Mouse (Mus musculus) intestine, postnatal 0 days (tissue): ENCODE measurements at regions not wholly inside any gene's neighbourhood (a gene's known extent, or its start where the extent isn't known, plus 50 kb on each side); places are given as distances from the start of the nearest gene placed in this dataset.

Source experiments
- ATAC-seq: fragments of 200-750 bp; cut with Nextera tagmentation; 2 replicates; pipeline ENCODE4 v1.8.0; 2017; ENCODE audit warnings: mild to moderate bottlenecking, moderate TSS enrichment, moderate library complexity
- H3K27ac ChIP-seq: fragments of 300-500 bp; sonication (generic); 2 replicates; pipeline ENCODE4 v1.5.1; 2014; ENCODE audit warnings: mild to moderate bottlenecking, low read depth, low read length, moderate library complexity
- H3K27me3 ChIP-seq: fragments of 300-500 bp; sonication (generic); replicated peaks from 2 replicates; pipeline ENCODE4 v1.6.1; 2014; ENCODE audit warnings: low read length, mixed read lengths; ENCODE audit not compliant: control insufficient read depth, insufficient read depth
- H3K36me3 ChIP-seq: fragments of 300-500 bp; sonication (generic); 2 replicates; pipeline ENCODE4 v1.6.1; 2014; ENCODE audit warnings: mild to moderate bottlenecking, moderate library complexity; ENCODE audit not compliant: control insufficient read depth, insufficient read depth
- H3K4me1 ChIP-seq: fragments of 300-500 bp; sonication (generic); replicated peaks from 2 replicates; pipeline ENCODE4 v1.6.1; 2014; ENCODE audit warnings: antibody characterized with exemption, low read length, mixed read lengths; ENCODE audit not compliant: control insufficient read depth, insufficient read depth
- H3K4me2 ChIP-seq: fragments of 300-500 bp; sonication (generic); replicated peaks from 2 replicates; pipeline ENCODE4 v1.6.1; 2014; ENCODE audit warnings: low read depth, mild to moderate bottlenecking, moderate library complexity
- H3K4me3 ChIP-seq: fragments of 300-500 bp; sonication (generic); 2 replicates; pipeline ENCODE4 v1.5.1; 2014; ENCODE audit warnings: low read depth, low read length
- H3K9ac ChIP-seq: fragments of 300-500 bp; sonication (generic); 2 replicates; pipeline ENCODE4 v1.6.1; 2014; ENCODE audit warnings: mild to moderate bottlenecking, low read depth, low read length
- H3K9me3 ChIP-seq: fragments of 300-500 bp; sonication (generic); 2 replicates; pipeline ENCODE4 v1.6.1; 2016; ENCODE audit warnings: mixed run types; ENCODE audit not compliant: control insufficient read depth
- CTCF ChIP-seq: sonication (generic); IDR thresholded peaks from 2 replicates; pipeline ENCODE4 v1.5.1; 2016; ENCODE audit warnings: low read depth, mild to moderate bottlenecking, control low read depth, antibody characterized with exemption, moderate library complexity
- WGBS: fragments of 180-500 bp; shearing (Covaris S2); extraction: QIAGEN DNeasy Blood & Tissue Kit; methylation state at CpG from one replicate; pipeline ENCODE4 v1.1.7; 2014; 5-methylcytosine and 5-hydroxymethylcytosine counted together

DNA sequence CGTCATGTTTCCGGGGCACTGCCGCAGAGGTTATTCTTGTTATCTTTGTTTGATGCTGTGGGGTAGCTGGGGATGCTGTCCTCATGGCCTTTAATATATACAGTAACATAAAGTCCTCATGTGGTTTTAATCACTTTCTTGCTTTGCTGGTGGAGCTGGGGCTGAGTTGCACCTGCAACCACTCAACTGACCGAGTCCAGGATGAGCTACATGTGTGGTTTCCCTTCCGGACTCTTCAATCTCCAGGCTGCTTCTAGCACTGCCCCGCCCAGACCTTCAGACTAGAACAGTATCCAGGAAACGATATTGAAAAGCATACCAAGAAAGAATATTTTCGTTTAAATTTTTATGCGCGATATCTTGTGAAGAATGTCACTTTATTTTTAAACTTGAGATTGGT lies 129.1 kb upstream of the Thumpd2 start:
- TF ChIP-seq CTCF = no peak
- ATAC-seq = no peak
- no peaks in the 10 kb centered on the region for H3K36me3 ChIP-seq

DNA sequence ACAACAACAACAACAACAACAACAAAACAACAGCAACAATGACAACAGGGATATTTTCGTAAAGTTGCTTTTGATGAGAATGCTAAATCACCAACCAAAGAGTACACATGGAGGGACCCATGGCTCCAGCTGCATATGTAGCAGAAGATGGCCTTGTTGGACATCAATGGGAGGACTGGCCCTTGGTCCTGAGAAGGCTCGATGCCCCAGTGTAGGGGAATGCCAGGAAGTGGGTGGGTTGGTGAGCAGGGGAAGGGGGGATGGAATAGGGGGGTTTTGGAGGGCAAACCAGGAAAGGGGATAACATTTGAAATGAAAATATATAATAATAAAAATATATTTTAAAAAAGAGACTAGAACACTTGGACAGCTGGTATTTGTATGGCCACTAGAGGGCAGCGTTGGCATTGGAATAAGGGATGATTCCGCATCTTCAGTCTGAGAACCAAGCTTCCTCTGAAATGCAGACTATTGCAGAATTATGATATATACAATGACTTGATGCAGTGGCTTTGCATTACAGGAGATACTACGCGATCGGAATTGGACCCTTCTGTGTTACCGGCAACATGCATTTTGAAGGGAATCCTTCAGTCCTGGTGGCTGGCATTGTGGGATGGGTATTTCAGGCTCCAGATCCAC lies 128.5 kb upstream of the Thumpd2 start:
- peak; percentile 73 for TF ChIP-seq CTCF
- no peak overlapping the region for H3K4me3 ChIP-seq

More for the DNA sequence above, 129.1 kb upstream of the Thumpd2 start:
- H3K9me3 ChIP-seq = no peaks in the 10 kb centered on the region
- no peak overlapping the region for H3K4me2 ChIP-seq
- H3K27me3 ChIP-seq = no peaks in the 10 kb centered on the region
- WGBS = 81% methylated on average over 10 of the region's 10 CpGs
- H3K27ac ChIP-seq = no peak overlapping the region
- no peak overlapping the region for H3K4me3 ChIP-seq
- no peaks in the 10 kb centered on the region for H3K4me1 ChIP-seq
- H3K9ac ChIP-seq = no peak overlapping the region

DNA sequence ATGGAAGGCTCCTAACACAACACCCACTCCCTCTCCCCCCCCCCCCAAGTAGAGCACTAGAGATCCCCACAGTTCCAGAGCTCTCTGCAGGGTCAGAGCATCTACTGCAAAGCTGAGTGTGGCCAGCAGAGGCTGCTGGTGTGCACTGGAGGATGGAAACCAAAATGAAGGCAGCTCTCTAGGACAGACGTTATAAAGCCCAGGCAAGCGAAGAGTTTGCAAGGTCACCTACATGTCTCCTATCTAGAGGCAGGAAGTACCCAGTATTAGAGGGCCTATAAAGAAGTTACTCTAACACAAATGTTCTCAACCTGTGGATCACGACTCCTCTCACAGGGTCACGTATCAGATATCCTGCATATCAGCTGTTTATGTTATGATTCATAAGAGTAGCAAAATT lies 125.1 kb upstream of the Thumpd2 start:
- peak; percentile 78 for TF ChIP-seq CTCF
- Histone ChIP-seq H3K9ac (no peak overlapping the region), H3K27ac (no peak overlapping the region), H3K36me3 (no peaks in the 10 kb centered on the region), H3K27me3 (no peaks in the 10 kb centered on the region), H3K9me3 (no peaks in the 10 kb centered on the region), H3K4me3 (no peak overlapping the region), H3K4me1 (no peaks in the 10 kb centered on the region), H3K4me2 (no peak overlapping the region)
- no peak for ATAC-seq
- 44% methylated on average over 4 of the region's 4 CpGs for WGBS

More for the DNA sequence above, 128.5 kb upstream of the Thumpd2 start:
- no peak for ATAC-seq
- no peak overlapping the region for H3K4me2 ChIP-seq
- no peaks in the 10 kb centered on the region for H3K9me3 ChIP-seq
- no peaks in the 10 kb centered on the region for H3K36me3 ChIP-seq
- H3K27ac ChIP-seq = no peak overlapping the region
- no peak overlapping the region for H3K9ac ChIP-seq
- H3K4me1 ChIP-seq = no peaks in the 10 kb centered on the region
- WGBS = 36% methylated on average over 8 of the region's 8 CpGs
- no peaks in the 10 kb centered on the region for H3K27me3 ChIP-seq

DNA sequence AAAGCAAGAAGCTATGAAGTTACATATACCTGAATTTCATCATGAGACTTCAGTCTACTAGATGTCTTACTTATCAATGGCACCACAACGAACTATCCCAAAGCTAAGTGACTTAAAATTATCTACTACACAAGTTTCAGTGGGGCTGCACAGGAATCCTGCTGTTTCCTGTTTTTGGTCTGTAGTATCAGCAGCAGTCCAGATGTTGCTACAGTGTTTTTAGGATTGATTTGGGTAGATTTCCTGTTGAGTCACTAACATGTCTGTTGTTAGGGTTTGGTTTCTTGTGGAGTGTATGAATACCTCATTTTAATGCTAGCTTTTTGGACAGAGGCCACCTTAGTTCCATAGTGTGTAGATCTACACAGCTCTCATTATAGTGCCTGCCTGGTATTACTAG lies 120.8 kb upstream of the Thumpd2 start:
- 74% methylated on average over 1 of the region's 1 CpGs for WGBS
- TF ChIP-seq CTCF = no peak
- H3K4me3 ChIP-seq = no peak overlapping the region
- no peak overlapping the region for H3K27ac ChIP-seq
- H3K4me1 ChIP-seq = no peaks in the 10 kb centered on the region
- H3K36me3 ChIP-seq = no peaks in the 10 kb centered on the region
- no peak overlapping the region for H3K9ac ChIP-seq
- H3K9me3 ChIP-seq = no peaks in the 10 kb centered on the region
- H3K4me2 ChIP-seq = no peak overlapping the region
- ATAC-seq = no peak
- no peaks in the 10 kb centered on the region for H3K27me3 ChIP-seq

DNA sequence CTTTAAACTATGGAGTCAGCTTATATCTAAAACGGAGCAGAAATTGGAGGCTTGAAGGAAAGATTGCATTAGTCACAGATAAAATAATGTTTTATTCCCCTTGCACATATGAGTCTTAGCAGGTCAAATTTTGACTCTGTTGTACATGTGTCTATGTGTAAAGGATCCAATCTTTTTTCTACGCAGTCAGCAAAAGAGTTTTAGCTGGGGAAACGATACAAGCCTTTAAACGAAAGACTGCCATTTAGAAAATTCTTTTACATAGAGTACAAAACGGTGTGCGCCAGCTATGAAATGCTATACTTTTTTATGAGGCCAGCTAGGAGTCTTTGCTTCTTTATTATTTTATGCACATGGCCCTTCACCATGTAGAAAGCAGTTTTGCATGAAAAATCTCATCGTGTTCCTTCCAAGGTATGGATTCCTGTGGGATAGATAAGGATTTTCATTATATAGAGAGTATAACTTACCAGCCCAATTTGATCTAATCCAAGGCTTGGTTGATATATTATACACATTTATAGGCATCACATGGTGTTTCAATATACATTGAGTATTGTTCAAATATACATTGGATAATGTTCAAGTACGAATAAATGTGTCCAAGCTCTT lies 116.0 kb upstream of the Thumpd2 start:
- H3K27ac ChIP-seq = no peak overlapping the region
- no peaks in the 10 kb centered on the region for H3K4me1 ChIP-seq
- H3K9me3 ChIP-seq = no peaks in the 10 kb centered on the region
- H3K4me3 ChIP-seq = no peak overlapping the region
- H3K4me2 ChIP-seq = no peak overlapping the region
- no peak for TF ChIP-seq CTCF
- no peaks in the 10 kb centered on the region for H3K36me3 ChIP-seq
- ATAC-seq = no peak
- H3K9ac ChIP-seq = no peak overlapping the region
- 87% methylated on average over 8 of the region's 8 CpGs for WGBS
- H3K27me3 ChIP-seq = no peaks in the 10 kb centered on the region

DNA sequence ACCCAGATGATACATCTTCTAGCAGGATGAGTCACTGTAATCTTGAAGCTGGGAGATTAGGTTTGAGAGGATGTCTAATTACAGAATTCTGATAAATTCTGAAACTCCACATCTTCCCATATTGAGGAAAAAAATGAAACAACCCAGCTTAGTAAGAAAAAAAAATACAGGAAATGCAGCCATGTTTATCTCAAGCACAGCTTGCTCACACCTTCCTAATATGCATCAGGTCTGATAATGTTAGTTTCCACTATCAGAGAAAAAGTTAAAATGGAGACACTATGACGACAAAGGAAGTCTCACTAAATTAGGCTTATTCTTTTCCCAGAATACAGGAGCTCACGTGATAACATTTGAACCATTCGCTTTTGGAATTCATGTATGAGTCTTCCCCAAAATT lies 111.4 kb upstream of the Thumpd2 start:
- H3K36me3 ChIP-seq = no peaks in the 10 kb centered on the region
- no peaks in the 10 kb centered on the region for H3K9me3 ChIP-seq
- no peak overlapping the region for H3K27ac ChIP-seq
- no peak for ATAC-seq
- H3K4me3 ChIP-seq = no peak overlapping the region
- H3K4me1 ChIP-seq = no peaks in the 10 kb centered on the region
- H3K9ac ChIP-seq = no peak overlapping the region
- H3K4me2 ChIP-seq = no peak overlapping the region
- 91% methylated on average over 3 of the region's 3 CpGs for WGBS
- TF ChIP-seq CTCF = no peak
- H3K27me3 ChIP-seq = no peaks in the 10 kb centered on the region

DNA sequence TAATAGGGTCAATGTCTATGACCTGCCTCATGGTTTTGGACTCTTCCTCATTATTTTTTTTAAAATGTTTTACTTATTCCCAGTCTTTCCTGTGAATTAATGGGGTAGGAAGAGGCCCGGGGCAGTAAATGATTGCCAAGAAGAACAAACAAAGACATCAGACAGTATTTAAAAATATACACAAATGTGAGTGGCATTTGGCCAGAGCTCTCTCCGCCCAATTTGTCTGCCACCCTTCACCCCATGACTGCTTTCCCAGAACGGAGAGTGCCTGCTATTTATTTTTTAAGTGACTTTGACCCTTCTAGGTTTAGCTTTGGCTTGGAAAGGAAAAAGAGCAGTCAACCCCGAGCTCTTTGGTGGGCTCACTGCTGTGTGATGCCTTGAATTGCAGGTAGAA lies 111.0 kb upstream of the Thumpd2 start:
- no peak for TF ChIP-seq CTCF
- Histone ChIP-seq H3K4me2 (no peak overlapping the region), H3K4me1 (no peaks in the 10 kb centered on the region), H3K9ac (no peak overlapping the region), H3K4me3 (no peak overlapping the region), H3K27ac (no peak overlapping the region), H3K36me3 (no peaks in the 10 kb centered on the region), H3K9me3 (no peaks in the 10 kb centered on the region), H3K27me3 (no peaks in the 10 kb centered on the region)
- WGBS = 36% methylated on average over 4 of the region's 4 CpGs
- ATAC-seq = no peak
